Mouse (Mus musculus) thymus, postnatal 10 days (tissue): ENCODE data around the gene Sp4.

ENCODE experiments used
- DNase-seq, 2 experiments: peaks; one replicate each; pipeline ENCODE4 v3.0.0; 2021; ENCODE audit warnings: low spot score in 2 of 2

Gene Sp4

DNA sequence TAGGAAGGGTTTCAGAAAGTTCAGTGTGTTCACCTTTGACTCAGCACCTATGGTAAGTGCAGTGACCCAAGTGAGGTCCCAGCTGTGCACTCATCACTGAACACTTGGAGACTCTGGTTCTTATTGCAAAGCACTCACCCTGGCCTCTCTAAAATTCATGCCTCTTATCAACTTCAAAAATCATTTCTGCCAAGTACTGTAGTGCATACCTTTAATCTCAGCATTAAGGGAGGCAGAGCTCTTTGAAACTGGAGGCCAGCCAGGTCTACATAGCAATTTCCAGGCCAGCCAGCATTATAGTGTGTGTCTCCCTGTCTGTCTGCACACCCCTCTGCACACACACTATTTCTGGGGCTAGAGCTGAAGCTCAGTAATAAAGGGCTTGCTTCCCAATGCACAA is 36.3 kb downstream of the Sp4 start:
- no peak for DNase-seq

DNA sequence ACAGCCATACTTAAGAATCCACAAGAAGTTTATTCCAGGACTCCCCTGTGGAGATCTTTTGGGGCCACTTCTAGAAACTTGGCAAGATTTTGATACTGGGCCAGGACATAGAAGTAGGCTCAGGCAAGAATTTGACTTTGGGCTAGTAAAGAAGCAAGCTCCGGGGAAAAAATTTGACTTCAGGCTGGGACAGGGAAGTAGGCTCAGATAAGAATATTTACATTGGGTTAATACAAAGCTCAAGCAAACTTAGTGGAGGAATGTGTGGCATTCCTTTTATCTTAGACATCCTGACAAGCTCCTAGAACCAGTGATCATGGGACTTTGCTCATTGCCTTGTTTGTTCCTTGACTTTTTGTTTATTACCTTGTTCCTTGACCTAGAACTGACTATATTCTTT is 37.4 kb downstream of the Sp4 start:
- no peak for DNase-seq

DNA sequence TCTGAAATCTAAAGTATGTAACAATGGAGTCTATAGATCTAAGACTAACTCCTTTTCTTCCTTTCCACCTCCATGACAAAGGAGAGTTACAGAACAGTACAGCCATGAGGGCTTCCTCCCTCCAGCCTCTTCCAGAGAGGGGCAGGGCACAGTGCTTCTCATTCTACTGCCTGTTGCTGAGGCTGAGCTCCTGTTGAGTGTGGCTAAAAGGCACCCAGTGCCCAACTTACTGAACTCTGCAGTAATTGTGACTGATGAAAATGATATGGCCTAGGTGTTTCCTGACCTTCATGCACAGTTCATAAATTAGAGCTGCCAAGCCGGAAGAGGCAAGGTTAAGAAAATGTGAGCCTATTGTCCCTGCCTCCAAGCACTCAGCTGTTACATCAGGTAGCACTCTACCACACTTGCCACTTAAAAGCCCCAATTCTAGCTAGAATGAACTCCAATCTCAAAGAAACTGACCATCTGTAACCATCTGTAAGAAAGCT is 45.9 kb downstream of the Sp4 start:
- no peak for DNase-seq

DNA sequence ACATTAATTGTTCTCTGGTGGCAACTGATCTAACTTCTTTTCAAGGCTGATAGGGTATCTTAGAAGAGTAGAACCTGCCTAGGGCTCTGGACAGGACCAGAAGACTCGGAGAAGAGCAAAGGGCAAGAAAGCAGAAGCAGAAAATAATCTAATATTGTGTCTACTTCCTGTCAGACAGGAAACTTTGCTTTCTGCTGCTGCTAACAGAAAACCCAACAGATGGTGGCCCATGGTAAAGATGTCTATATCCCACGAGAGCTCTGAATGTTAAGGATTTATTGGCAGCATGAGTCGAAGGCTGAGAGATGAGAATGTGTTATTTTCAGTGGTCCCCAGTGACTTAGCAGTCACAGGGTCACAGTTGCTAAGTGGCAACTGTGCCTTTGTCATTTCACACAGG is 80.1 kb downstream of the Sp4 start:
- DNase-seq = no peak

DNA sequence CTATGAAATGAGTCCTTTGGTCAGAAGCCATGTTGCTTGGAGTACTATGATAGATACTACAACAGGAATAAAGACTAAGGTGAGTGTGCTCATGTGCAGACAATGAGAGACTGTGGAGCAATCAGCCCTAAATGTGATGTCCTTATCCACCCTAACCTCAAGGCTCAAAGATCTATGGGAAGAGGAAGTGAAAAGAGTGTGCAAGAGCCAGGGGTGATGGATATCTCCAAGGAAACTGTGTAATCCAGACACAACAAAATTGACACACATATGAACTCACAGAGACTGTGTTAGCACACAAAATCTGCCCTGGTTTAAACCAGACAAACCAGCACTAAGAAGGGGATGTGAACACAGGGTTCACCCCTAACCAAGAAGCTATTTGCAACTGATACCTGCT is 81.2 kb downstream of the Sp4 start:
- no peak for DNase-seq

DNA sequence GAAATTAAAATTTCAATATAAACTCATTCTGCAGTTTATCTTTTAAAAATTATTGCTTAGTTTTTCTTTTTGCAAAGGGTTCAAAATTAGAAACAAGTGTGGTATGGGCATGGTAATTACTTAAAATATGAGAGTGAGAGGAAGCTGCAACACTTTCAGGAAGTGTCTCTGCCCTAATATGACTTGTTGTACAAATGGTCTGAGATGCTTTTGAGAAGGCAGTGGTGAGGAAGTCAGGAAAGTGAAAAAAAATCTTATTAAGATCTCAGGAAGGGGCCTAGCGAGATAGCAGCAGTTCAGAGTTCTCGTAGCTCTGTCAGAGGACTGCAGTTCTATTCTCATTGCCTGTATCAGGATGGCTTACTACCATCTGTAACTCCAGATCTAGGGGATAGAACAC is 89.1 kb downstream of the Sp4 start:
- DNase-seq = no peak

DNA sequence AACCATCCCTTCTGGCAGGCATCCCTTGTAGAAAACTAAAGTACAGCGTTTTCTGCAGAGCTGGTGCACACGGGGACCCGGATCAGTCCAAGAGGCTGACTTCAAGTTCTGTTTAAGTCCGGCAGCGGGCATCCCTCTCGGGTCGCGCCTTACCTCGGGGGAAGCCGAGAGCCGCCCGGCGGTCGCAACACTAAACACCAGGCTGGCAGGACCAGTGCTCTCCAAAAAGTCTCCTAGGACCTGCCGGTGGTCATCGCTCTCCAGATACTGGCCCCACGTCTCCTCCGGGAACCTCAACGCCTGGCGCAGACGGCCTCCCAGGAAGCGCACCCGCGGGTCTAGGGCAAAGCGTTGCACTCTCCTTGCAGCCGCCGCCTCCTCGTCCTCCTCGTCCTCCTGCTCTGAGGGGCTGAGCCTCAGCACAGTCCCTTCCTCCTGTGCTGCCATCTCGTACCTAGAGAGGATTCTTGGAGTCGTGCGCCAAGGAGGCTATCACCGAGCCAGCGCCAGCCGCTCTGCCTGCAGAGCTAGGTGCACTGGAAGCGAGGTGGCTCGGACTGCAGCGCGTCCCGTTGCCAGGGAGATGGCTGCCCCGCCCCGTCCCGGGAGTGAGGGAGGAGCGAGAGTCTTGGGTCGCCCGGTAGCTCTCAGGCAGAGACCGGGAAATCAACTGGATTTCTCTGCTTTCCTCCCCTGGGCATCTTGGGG is 102.7 kb downstream of the Sp4 start, which contains the start of gene Dnah11:
Dnah11 (minus strand) TSS at position 658 of the 708 bp plus-strand sequence.
- DNase-seq = peak; percentile 5 to 37

DNA sequence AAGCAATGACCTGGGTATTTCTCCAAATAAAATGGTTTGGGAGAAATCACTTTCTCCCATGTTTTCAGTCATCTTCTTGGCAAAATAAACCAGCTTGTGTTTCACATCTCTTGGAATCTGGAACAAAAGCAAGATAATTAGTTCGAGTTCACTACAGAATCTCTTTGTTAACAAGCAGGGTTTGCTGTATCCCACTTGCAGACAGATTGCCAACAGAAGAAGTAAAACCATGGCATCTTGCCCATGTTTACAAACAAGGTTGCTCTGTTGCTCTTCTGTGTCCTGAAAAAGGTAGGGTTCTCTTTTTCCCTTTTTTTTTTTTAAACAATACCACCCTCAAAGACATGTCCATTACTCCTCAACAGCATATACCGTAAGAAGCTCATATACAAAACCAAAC is 104.7 kb downstream of the Sp4 start:
- DNase-seq = no peak

DNA sequence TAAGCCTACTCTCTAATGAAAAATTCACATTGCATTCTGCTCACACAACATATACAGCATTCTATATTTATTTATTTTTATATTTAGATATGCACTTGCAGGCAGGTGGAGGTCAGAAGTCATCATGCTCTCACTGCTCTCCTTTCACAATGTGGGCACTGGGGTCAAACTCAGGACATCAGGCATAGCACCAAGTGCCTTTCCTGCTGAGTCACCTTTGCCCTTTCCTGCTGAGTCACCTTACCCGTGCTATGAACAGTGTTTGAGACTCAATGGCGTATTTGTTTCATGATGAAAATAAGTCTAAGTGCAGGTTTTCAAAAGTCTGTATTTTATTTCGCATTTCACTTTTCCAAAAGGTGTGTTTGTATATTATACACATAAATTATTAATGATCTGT is 111.7 kb downstream of the Sp4 start:
- no peak for DNase-seq

DNA sequence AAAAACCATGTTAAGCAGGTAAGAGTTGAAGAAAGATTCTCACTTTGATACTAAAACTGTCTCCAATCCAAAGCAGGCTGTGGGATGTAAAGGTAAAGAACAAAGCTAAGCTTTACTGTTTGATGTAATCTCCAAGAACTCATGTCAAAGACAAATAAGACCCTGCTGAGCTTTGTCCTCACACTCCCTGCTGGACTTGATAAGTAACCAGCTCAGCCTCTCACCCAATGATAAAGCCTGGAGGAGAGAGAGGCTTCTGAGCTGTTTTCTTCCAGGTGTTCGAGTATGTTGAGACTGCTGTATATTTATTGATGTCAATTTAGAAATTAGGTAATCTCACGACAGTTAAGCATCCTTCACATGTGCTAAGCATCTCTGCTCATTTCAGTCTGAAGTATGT is 113.6 kb downstream of the Sp4 start:
- no peak for DNase-seq

DNA sequence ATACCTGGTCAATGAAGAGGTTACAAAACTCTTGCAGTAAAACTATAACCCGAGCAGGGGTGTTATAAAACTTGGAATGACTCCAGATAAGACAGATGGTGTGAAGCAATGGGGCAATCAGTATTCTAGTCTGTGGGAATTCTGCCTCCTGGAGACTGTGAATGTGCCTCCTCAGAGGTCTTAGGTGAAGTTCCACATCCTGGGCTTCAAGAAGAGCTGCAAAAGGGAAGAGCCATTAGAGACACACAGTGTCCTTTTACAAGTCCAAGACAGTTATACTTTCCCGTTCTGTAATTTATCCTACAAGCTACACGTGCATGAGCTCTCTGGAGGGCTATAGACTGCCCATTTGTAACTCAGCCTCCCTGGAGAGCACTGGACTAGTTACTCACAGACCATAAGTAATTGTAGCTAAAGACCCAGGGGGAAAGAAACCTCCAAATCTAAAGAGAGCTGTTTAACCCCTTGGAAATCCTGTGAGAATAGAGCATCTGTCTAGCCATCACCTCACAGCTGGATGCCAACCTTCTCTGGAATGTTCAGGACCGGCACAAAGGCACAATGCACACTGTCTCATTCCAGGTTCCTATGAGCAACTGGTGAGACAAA is 114.3 kb downstream of the Sp4 start:
- DNase-seq = no peak

DNA sequence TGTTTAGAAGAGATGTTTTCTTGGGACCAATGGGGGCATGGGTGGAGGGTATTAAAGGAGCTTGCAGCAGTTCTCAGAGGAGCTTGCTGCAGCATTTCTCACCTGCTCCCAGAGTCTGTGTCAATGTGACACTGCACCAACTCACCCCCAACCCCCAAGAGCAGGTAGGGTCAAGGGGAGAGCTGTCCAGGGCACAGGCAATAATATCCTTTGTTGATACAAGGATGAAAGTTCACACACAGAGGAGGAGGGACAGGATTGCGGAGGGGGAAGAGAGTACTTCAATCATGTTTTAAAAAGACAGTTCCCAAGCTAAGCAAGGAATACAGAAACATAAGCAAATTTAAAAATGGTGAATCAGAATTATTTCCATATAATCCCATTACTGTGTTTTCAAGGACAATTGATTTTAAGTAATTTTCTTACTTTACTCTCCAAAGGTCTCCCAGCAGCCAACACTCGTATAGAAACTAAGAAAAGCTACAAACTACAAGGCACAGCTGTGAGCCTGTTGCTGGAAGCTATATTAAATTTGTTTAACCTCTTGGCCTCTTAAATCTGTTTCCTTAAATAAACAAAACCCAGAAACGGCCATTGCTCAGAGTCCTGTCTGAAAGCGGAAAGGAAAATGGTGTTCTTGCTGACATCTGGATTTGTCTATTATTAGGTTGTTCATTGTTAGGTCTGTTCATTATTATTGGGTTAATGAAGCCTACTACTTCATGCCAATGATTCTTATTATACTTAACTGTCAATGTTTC is 114.9 kb downstream of the Sp4 start:
- DNase-seq = no peak
